In genomic region chr15:80317841-80318530, GRCm38 (mm10) we compare ENCODE assay signal across 12 mouse cellular contexts. TPM values are rescaled to one million over a fixed set of nuclear protein-coding genes. Genes with fewer than 3 reads are reported as not detected.
DNase-seq lines count a peak whose midpoint lies in the region; ATAC-seq and TF ChIP-seq lines count a peak whose summit lies in the region.
"Had no signal": no experiment of that assay in that cellular context is flagged by ENCODE, and none has a peak within 500 bp of the region (broad histone marks: within the 10 kb centered on the region; RNA-seq: fewer than 3 reads in every experiment).

No protein-coding gene starts in this region.

- no peak for TF ChIP-seq CTCF in kidney, adult 2 months (conservative IDR thresholded peaks at IDR 0.05; ENCODE audit: insufficient read depth, insufficient read length, low read depth, low read length)

- no peak overlapping the region for H3K4me3 ChIP-seq in kidney, adult 2 months (ENCODE audit: insufficient read depth, low read depth, low read length)
- no peak overlapping the region for H3K4me3 ChIP-seq in midbrain, embryonic 11.5 days (ENCODE audit: low read depth, low read length)
- H3K4me3 ChIP-seq: hindbrain, embryonic 12.5 days; midbrain, embryonic 12.5 days had no signal

- 33% methylated on average over 8 of the region's 8 CpGs for WGBS in kidney, adult 2 months
- WGBS in midbrain, embryonic 11.5 days: 76% methylated on average over 8 of the region's 8 CpGs

- H3K27ac ChIP-seq in kidney, adult 2 months (ENCODE audit: insufficient read depth, low read depth, low read length): no peak overlapping the region
- no peak overlapping the region for H3K27ac ChIP-seq in midbrain, embryonic 11.5 days (ENCODE audit: low read depth, low read length)
- H3K27ac ChIP-seq: hindbrain, embryonic 12.5 days; midbrain, embryonic 12.5 days had no signal

- no peaks in the 10 kb centered on the region for H3K4me1 ChIP-seq in kidney, adult 2 months (ENCODE audit: control insufficient read depth, insufficient read depth, low read length)
- H3K4me1 ChIP-seq in midbrain, embryonic 11.5 days (ENCODE audit: control insufficient read depth, insufficient read depth, low read length): peaks cover 17% of the 10 kb centered on the region

- no peaks in the 10 kb centered on the region for H3K36me3 ChIP-seq in kidney, adult 2 months (ENCODE audit: control insufficient read depth, insufficient read depth, low read length)
- no peaks in the 10 kb centered on the region for H3K36me3 ChIP-seq in midbrain, embryonic 11.5 days (ENCODE audit: control insufficient read depth, insufficient read depth, low read length)
- H3K36me3 ChIP-seq: hindbrain, embryonic 12.5 days; midbrain, embryonic 12.5 days had no signal

- H3K9ac ChIP-seq in midbrain, embryonic 11.5 days (ENCODE audit: low read length): no peak overlapping the region
- H3K9ac ChIP-seq: hindbrain, embryonic 12.5 days had no signal

- no peak for TF ChIP-seq POLR2A in kidney, adult 2 months (IDR thresholded peaks at IDR 0.05; ENCODE audit: low read depth, low read length)

- DNase-seq in adrenal gland, postnatal 36 days: peak; percentile 17 to 46
- DNase-seq in adrenal gland, adult 8-10 months: no peak
- peak; percentile 63 for DNase-seq in kidney, adult 2 months
- DNase-seq in kidney, postnatal 14 days: no peak
- DNase-seq in A20 (ENCODE audit: low read depth, low spot score): peak; percentile 85
- DNase-seq in induced T-regulatory cell, adult 2 months (ENCODE audit: low read depth): peak; percentile 74
- no peak for DNase-seq in yolk sac, embryonic 10.5 days (ENCODE audit: low spot score)
- DNase-seq in midbrain, embryonic 11.5 days (ENCODE audit: low spot score, missing footprints): no peak

- H3K4me2 ChIP-seq in midbrain, embryonic 11.5 days: no peak overlapping the region
- H3K4me2 ChIP-seq: heart, embryonic 11.5 days; hindbrain, embryonic 12.5 days; midbrain, embryonic 12.5 days had no signal

- H3K9me3 ChIP-seq in midbrain, embryonic 11.5 days (ENCODE audit: control insufficient read depth, low read length): no peaks in the 10 kb centered on the region
- H3K9me3 ChIP-seq: hindbrain, embryonic 12.5 days; midbrain, embryonic 12.5 days had no signal

- ATAC-seq in midbrain, embryonic 11.5 days (ENCODE audit: low FRiP score): no peak
- ATAC-seq: CD4-positive, CD25-positive, alpha-beta regulatory T cell, adult 4 months had no signal

- H3K27me3 ChIP-seq in kidney, adult 2 months (replicated peaks; ENCODE audit: control insufficient read depth, insufficient read depth, low read length): no peaks in the 10 kb centered on the region
- H3K27me3 ChIP-seq in midbrain, embryonic 11.5 days (ENCODE audit: control insufficient read depth, insufficient read depth, low read length): no peaks in the 10 kb centered on the region
- H3K27me3 ChIP-seq: midbrain, embryonic 12.5 days had no signal

RNA-seq across cellular contexts. Expression of gene Cacna1i, which starts 30.9 kb away (rescaled TPM):
- total RNA-seq in adrenal gland, postnatal 36 days (2021): under 1 TPM; 0.30 to 0.63 TPM
- total RNA-seq in adrenal gland, adult 8-10 months (2022): 1 to 10 TPM in 1 of 4 experiments, under 1 TPM in 3; 0.32 to 1.0 (median 0.77) TPM
- polyA plus RNA-seq in kidney, adult 2 months (2012; rRNA removed): 0.16 and 0.89 TPM in 2 replicates
- 0.03 and 0.05 TPM in 2 replicates for polyA plus RNA-seq in midbrain, embryonic 11.5 days (2014; fragmentation: Nextera tagmentation; extraction: Ambion mirVana)
- polyA plus RNA-seq: CD4-positive, CD25-positive, alpha-beta regulatory T cell, adult 4 months had no signal

RNA-seq across cellular contexts. Expression of gene Rps19bp1, which starts 53.9 kb away (rescaled TPM):
- 10 to 100 TPM; 41.4 to 46.9 TPM for total RNA-seq in adrenal gland, postnatal 36 days (2021)
- 10 to 100 TPM; 32.7 to 41.0 (median 38.4) TPM for total RNA-seq in adrenal gland, adult 8-10 months (2022)
- polyA plus RNA-seq in kidney, adult 2 months (2012; rRNA removed): 25.8 and 29.9 TPM in 2 replicates
- polyA plus RNA-seq in midbrain, embryonic 11.5 days (2014; fragmentation: Nextera tagmentation; extraction: Ambion mirVana): 70.9 and 75.4 TPM in 2 replicates

Comparison
In these comparisons a context has a peak if more than half of its experiments do, and no peak if none do; other contexts are left out.
1. DNase-seq: peak in adrenal gland, postnatal 36 days (2 of 2), kidney, adult 2 months (single experiment), A20 (single experiment) and induced T-regulatory cell, adult 2 months (single experiment); none in adrenal gland, adult 8-10 months (single experiment), kidney, postnatal 14 days (single experiment), yolk sac, embryonic 10.5 days (single experiment) and midbrain, embryonic 11.5 days (single experiment).